Mouse (Mus musculus) brown adipose tissue, adult 24 weeks (tissue): ENCODE results near the gene Csf2. TPM values are rescaled to one million over a fixed set of nuclear protein-coding genes. Genes with fewer than 3 reads are reported as not detected.
"Not testable (repeated sequence)": the region's sequence is repeated elsewhere in the genome, so short reads cannot be mapped to it uniquely, and the experiment has no call there.

Experiments used
- H3K27ac ChIP-seq: fragments of 200-500 bp; replicated peaks from 2 replicates; pipeline ENCODE4 v1.5.1; 2012; ENCODE audit warnings: low read depth, mild to moderate bottlenecking, low read length
- H3K4me1 ChIP-seq: fragments of 200-500 bp; 2 replicates; pipeline ENCODE4 v1.6.1; 2012; ENCODE audit warnings: low read length, mixed read lengths; ENCODE audit not compliant: control insufficient read depth, insufficient read depth, insufficient read length
- H3K4me3 ChIP-seq: fragments of 200-500 bp; 2 replicates; pipeline ENCODE4 v1.5.1; 2012; ENCODE audit warnings: low read depth, mild to moderate bottlenecking, low read length, moderate library complexity; ENCODE audit not compliant: insufficient read depth
- polyA plus RNA-seq: library from polyadenylated mRNA; stranded (reverse); fragments of >200 nt; gene quantifications from 2 replicates; pipeline ENCODE4 v1.2.4, GENCODE M21; 2012; ENCODE audit not compliant: missing spikeins, insufficient read depth, insufficient read length

Csf2 gene
- not detected in 2 replicates for polyA plus RNA-seq

DNA sequence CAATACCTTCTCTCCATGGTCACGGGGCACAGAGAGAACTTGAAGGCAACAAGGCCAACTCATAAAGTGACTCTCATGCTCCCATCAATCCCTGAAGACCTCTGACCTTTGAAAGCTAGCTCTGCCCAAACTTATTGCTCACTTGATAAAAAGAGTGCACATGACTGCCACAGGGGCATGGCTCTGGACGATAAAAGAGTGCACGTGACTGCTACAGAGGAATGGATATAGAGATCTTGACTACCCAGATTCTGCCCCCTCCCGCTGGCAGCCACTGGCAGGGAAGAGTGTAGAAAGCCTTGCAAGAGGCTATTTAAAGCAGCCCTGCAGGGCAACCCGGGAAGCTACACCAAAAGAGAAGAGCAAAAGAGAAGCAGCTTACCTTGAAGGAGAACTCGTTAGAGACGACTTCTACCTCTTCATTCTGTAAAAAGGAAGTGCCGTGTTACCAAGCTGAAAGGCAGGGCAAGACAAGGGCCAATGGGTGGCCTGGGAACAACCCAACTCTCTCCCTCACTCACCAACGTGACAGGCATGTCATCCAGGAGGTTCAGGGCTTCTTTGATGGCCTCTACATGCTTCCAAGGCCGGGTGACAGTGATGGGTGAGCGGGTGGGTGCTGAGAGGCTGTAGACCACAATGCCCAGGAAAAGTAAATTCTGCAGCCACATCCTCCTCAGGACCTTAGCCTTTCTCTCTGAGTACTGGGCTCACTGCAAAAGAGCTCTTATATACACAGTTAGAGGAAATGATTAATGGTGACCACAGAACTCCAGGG lies at the start of gene Csf2:
Csf2 (minus strand) TSS at position 728 of the 778 bp plus-strand sequence.
- Histone ChIP-seq H3K4me3 (no peak within 1 kb of the TSS), H3K27ac (no peak within 1 kb of the TSS)

DNA sequence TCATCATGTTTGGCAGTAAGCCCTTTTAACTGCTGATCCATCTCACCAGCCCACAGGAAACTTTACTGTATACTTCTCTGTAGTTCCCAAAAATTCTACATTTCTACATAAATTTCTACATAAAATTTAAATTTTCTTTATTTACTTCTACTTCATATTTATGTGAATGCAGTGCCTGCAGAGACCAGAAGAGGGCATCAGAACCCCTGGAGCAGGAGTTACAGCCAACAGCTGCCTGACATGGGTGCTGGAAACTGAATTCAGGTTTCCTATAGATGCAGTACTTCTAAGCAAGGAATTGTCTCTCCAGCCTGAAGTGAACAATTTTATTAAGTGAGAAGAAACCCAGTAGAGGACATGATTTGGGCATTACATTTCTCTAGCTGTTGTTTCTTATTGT lies 49.3 kb upstream of the Csf2 start:
- Histone ChIP-seq H3K4me3 (no peak overlapping the region), H3K4me1 (no peaks in the 10 kb centered on the region), H3K27ac (no peak overlapping the region)

More for the DNA sequence above, at the start of gene Csf2:
- no peaks in the 10 kb centered on the region for H3K4me1 ChIP-seq

DNA sequence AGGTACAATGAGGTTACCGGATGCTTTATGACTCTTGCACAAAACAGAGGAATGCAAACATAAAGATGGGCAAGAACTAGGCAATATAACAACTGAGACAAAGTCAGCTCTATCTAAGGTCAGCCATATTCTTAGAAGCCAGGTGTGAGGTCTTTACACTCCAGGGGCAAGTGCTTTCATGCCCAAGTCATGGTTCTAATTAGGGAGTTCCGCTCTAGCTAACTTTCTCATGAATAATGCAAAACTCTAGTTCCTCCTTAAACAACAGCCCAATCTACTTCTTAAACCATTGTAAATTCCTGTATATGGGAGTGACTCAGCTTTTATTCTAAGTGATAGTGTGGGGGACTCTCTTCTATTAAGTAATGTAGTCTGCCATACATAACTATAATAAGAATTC lies 48.0 kb upstream of the Csf2 start:
- H3K4me3 ChIP-seq, H3K27ac ChIP-seq, H3K4me1 ChIP-seq: not testable (repeated sequence)

DNA sequence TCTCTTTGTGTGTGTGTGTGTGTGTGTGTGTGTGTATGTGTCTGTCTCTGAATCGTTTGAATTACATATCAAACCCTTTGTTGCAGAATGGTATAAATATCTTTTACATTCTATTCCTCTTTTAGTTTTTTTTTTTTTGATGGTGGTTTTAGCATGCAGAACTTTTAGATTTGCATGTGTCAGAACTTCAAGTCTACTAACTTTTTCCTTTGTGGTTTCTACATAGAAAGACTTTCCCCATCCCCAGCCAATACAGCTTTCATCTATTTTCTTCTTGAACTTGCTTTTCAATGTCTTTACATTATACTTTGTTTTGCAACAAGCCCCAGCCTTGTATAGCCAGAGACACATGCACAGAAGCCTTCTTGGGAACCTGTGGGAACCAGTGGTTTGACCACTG lies 47.3 kb upstream of the Csf2 start:
- no peak overlapping the region for H3K4me3 ChIP-seq
- H3K27ac ChIP-seq, result no peak overlapping the region
- H3K4me1 ChIP-seq, result no peaks in the 10 kb centered on the region

DNA sequence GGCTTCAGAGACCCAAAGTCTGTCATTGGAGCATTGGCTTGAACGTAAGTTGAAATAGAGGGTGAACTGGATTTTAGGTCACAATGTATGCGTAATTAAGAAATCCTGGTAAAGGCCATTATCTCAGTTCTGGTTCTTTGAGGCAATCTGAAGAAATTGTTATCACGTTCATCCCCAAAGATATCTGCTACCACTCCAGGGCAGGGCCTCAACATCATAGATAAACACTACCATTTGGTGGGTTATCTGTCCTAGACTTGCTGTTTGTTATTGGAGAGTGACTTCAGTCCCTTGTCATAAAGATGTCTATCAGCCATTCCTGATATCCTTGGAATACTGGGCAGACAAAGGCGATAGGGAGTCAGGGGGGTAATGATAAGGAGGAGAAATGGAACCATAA lies 46.5 kb upstream of the Csf2 start:
- Histone ChIP-seq H3K27ac (no peak overlapping the region), H3K4me3 (no peak overlapping the region), H3K4me1 (no peaks in the 10 kb centered on the region)

DNA sequence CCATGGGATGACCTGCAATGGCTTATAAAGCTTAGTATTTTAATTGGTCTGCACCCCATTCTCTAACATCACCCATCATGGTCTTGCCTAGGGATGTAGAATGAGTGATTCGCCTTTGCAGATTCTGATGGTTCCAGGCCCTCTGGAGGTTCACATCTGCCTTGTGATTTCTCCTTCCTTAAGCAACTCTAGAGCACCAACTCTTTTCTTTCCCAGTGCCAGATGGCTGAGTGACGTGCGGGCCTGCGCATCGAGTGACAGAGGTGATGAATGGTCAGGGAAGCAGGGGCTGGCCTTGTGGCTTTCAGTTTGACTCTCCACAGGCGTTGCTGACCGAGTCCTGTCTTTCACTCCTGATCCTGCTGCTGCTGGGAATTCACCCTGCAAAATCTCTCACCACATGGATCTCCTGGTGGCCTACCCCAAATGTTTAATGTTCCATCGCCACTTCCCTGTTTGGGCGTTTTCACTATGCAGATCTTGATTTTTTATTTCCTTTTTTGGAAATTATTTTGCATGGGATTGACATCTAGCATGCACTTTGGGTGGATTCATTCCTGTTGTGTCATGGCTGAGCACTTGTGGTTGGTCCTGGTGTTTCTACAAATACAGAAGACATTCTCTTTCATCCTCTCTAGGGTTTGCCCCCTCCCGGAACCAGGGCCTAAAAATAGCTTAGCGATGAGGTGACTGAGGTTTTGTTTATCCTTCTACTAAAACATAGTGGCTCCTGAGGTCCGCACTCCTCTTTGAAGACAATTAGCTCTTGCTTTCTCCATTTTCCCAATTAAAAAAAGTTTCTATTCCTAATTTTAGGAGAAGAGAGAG lies 44.7 kb upstream of the Csf2 start:
- Histone ChIP-seq H3K4me3 (no peak overlapping the region), H3K27ac (no peak overlapping the region), H3K4me1 (no peaks in the 10 kb centered on the region)

DNA sequence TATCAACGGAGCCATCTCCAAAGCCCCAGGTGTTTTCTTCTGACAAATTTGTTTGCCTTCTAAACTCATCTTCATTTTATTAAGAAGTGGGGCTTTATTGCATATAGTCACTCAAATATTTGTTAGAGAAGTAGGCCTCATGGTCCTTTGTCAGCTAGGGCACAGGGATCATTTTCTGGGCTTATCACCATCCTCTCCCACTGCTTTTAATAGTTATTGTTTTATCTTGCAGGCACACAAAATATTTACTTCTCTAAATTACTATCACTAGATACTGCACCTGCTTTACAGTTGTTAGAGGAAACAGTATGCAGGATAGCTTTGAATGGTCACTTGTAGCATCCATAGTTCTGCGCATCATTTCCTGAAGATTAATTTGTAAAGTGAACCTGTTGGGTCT lies 42.7 kb upstream of the Csf2 start:
- H3K27ac ChIP-seq, result no peak overlapping the region
- no peak overlapping the region for H3K4me3 ChIP-seq
- H3K4me1 ChIP-seq, result no peaks in the 10 kb centered on the region

DNA sequence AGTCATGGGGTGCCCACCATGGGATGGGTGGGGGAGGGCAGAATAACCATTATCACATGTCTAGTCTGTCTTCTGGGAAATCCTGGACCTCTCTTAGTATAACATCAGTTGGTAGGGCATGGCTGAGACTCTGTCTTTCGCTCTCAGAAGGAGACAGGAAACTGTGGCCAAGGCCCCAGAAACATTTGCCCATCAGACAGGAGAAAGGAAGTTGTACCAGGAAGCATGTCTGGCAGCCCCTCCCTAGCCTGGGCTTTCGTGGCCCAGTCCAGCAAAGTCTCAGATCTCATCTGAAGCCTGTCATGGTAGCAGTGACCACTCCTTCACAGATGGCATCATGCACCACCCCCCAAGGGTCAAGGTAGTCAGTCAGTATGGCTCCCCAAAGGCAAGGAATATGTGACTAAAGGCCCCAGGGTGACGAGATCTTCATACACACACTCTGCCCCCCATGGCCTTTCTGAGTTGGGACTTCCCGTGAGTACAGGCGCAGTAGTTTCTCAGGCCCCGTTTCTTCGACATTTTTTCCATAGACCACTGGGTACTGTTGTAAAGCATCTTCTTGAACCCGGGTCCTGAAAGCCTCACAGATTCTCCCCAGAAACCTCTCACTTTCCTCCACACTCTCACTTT lies 38.5 kb upstream of the Csf2 start:
- Histone ChIP-seq H3K27ac (no peak overlapping the region), H3K4me3 (no peak overlapping the region), H3K4me1 (no peaks in the 10 kb centered on the region)

DNA sequence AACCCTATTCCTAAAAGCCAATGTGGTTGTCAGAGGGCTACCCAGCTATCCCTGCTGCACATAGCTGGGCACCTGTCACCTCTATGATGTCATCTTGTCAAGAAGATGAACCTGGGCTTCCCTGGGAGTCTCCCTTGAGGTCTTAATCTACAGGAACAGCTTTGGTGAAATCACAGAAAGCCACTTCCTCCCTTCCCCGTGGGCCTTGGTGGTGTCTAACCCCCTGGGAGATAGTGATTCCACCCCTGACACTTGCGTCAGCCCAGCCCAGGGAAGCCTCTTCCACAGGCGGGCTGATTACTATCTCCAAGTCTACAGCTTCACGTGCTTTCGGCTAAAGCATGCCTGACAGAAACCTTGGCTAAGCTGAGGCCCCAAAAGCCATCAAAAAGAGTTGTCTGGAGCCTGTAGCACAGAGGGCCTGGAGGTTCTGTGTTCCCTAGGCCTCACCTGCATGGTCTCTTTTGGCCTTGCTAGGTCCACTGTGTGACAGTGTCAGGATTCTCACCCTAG lies 22.0 kb upstream of the Csf2 start:
- H3K4me3 ChIP-seq, result no peak overlapping the region
- H3K27ac ChIP-seq, result no peak overlapping the region
- no peaks in the 10 kb centered on the region for H3K4me1 ChIP-seq

DNA sequence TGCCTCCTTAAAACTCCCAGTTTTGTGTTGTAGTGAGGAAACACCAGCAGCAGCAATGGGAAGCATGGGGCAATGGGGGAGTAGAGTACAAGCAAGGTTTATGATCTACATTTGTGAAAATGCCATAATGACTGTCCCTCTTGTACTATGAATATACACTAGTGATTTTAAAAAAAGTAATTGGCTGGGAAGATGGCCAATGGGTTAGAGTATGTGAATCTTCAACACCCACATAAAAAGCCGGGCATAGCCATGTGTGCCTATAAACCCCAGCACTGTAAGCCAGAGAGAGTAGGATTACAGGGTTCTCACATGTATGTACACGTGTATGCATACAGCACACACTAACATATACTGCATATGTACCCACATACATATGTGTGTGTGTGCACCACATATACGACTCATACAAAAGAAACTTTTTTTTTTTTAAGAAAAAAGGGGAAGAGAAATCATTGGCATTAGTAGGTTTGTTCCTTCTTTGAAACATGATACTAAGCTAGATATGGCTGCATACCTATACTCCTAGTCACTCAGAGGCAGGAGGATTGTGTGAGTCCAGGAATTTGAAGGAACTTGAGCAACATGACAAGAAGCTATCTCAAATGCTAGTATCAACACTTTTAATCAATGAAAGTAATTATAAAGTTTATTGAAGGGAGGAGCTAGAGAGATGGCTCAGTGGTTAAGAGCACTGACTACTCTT lies 19.9 kb upstream of the Csf2 start:
- Histone ChIP-seq H3K4me1 (no peaks in the 10 kb centered on the region), H3K27ac (no peak overlapping the region), H3K4me3 (no peak overlapping the region)

DNA sequence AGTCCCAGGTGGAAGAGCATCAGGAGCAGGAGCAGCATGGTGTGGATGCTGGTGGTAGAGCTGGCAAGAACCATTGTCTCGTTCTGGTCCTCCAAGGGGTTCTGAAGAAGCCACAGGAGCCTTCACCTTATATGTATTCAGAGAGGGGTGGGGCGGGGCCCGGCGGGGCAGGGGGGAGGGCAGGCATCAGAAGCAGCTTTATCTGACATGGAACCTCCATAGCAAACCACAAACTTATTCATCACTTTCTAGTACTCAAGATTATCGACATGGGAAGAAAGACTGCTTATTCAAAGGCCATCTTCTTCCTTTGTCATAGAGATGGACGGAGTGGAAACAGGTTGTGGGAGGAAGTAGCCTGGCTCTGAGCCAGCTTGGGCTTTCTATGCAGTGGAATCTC lies 17.7 kb upstream of the Csf2 start, which contains the start of gene Il3:
Il3 (minus strand) TSS at position 101 of the 400 bp plus-strand sequence.
- no peaks in the 10 kb centered on the region for H3K4me1 ChIP-seq
- no peak within 1 kb of the TSS for H3K27ac ChIP-seq
- no peak within 1 kb of the TSS for H3K4me3 ChIP-seq

DNA sequence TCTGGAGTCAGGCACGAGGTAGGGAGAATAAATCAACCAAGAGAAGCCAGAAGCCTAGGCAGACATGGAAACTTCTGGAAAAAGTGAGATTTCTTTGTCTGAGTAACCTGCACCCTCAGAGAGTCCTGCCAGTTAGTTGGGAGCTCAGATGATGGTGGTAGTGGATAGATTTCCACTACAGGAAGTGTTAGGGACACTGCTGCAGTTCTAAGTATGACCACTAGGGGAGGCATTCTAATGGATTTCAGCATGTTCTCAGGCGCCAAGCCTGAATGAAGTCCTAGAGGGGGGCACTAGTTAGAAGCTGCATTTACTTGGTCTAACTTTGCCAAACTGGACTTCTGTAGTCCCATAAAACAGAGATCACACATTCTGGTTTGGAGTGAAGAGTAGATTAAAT lies 15.1 kb upstream of the Csf2 start:
- Histone ChIP-seq H3K27ac (no peak overlapping the region), H3K4me3 (no peak overlapping the region), H3K4me1 (no peaks in the 10 kb centered on the region)

DNA sequence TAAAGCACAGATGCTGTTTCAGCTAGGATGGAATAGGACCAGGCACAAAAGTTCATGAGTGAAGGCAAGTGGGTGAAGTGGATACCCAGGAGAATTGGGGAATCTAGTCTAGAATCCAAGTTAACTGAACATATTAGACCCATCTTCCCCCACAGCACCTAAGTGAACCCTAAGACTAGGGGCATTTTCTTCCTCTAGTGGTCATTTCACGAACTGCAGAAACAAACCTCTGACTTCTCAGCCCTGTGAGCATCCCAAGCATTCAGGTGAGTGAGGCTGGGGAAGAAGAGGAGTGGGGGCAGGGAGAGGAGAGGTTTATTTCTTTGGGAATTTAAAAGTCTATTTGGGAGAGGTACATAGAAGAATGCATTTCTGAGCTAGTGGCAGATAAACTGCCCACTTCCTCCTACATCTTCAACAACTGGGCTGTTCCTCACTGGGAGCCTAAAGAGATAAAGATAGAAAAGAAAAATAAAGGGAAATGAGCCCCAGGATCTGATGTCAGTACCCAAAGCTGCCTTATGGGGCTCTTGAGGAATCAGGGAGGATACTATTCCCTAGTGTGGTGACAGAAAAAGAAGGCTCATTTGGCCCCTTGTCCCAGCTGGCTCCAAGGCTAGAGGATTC lies 14.1 kb upstream of the Csf2 start:
- no peaks in the 10 kb centered on the region for H3K4me1 ChIP-seq
- H3K27ac ChIP-seq, result no peak overlapping the region
- no peak overlapping the region for H3K4me3 ChIP-seq

DNA sequence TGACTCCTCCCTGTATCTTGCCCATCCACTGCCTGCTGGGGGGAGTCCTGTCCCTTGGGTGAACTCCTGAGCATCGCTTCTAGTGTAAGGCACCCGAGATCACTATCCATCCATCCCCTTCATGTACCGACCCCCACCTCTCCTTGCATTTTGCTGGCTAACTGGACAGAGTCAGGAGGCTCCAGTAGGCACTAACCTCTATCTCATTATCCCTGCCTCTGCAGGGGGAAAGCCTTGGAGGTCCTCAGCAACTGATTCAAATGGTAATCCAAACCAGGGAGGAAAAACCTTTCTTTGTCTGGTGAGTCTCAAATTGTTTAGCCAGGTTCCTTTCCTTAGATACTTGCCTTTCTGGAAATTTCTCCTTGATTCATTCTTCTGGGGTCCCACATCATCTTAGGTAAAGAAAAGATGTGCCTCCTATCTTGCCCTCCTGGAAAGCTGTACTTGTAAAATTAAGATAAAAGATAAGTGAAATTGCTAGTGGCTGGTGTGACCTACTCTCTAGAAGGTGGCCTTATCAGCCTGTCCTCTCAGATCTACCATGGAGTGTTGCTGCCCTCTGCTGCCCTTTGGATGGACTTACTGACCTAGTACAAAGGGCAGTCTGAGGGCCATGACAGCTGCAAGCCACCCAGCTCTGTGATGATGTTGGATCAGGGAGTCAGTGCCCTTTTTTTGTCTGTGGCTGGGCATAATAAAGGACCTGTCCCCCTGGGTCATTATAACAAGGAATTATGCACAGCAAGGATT lies 7.3 kb upstream of the Csf2 start:
- Histone ChIP-seq H3K27ac (no peak overlapping the region), H3K4me3 (no peak overlapping the region), H3K4me1 (no peaks in the 10 kb centered on the region)
